Mouse (Mus musculus) spleen, postnatal 14 days (tissue): ENCODE data around the gene Lpin2.

Source experiments
- DNase-seq, 2 experiments: peaks; one replicate each; pipeline ENCODE4 v3.0.0; 2021 to 2022; ENCODE audit warnings: low spot score in 2 of 2

Lpin2 gene

GRCm38 (mm10) chr17:71230108-71230709 is 47.8 kb downstream of the Lpin2 start:
- DNase-seq = no peak

GRCm38 (mm10) chr17:71231998-71232397 is 49.6 kb downstream of the Lpin2 start:
- DNase-seq = no peak

- DNase-seq = no peak
Observed at GRCm38 (mm10) chr17:71233210-71233609, 50.9 kb downstream of the Lpin2 start.

- DNase-seq = no peak
Observed at GRCm38 (mm10) chr17:71234041-71234594, 51.8 kb downstream of the Lpin2 start.

- DNase-seq = peak; percentile 50 to 62
Observed at GRCm38 (mm10) chr17:71235229-71235958, 53.0 kb downstream of the Lpin2 start.

GRCm38 (mm10) chr17:71238494-71238893 is 56.1 kb downstream of the Lpin2 start:
- DNase-seq = no peak

- DNase-seq = no peak
Observed at GRCm38 (mm10) chr17:71240811-71241210, 58.5 kb downstream of the Lpin2 start.

- DNase-seq = no peak
Observed at GRCm38 (mm10) chr17:71242666-71243065, 60.3 kb downstream of the Lpin2 start.

- DNase-seq = no peak
Observed at GRCm38 (mm10) chr17:71245133-71245532, 62.8 kb downstream of the Lpin2 start.

- DNase-seq = no peak
Observed at GRCm38 (mm10) chr17:71246022-71246421, 63.7 kb downstream of the Lpin2 start.

GRCm38 (mm10) chr17:71248963-71249362 is 66.6 kb downstream of the Lpin2 start:
- DNase-seq = no peak

GRCm38 (mm10) chr17:71250046-71250445 is 67.7 kb downstream of the Lpin2 start:
- no peak for DNase-seq

GRCm38 (mm10) chr17:71250819-71251600 is 68.7 kb downstream of the Lpin2 start:
- DNase-seq = no peak

- no peak for DNase-seq
Observed at GRCm38 (mm10) chr17:71251601-71252001, 69.2 kb downstream of the Lpin2 start.

GRCm38 (mm10) chr17:71252101-71252500 is 69.7 kb downstream of the Lpin2 start:
- DNase-seq = no peak

- DNase-seq = no peak
Observed at GRCm38 (mm10) chr17:71253391-71253790, 71.0 kb downstream of the Lpin2 start.

- no peak for DNase-seq
Observed at GRCm38 (mm10) chr17:71254106-71254505, 71.7 kb downstream of the Lpin2 start.

GRCm38 (mm10) chr17:71254736-71255135 is 72.4 kb downstream of the Lpin2 start:
- peak in 1 of 2 experiments; percentile 65 for DNase-seq

GRCm38 (mm10) chr17:71256068-71256615 is 73.8 kb downstream of the Lpin2 start:
- no peak for DNase-seq

- no peak for DNase-seq
Observed at GRCm38 (mm10) chr17:71256806-71257536, 74.6 kb downstream of the Lpin2 start.

- DNase-seq = peak; percentile 52 to 62
Observed at GRCm38 (mm10) chr17:71259727-71260126, 77.4 kb downstream of the Lpin2 start.
